Mouse (Mus musculus): ENCODE results near the gene Ccl20.
A peak's percentile ranks its signal among the peaks of the same experiment; 100 is the strongest.

Ccl20 gene

DNA sequence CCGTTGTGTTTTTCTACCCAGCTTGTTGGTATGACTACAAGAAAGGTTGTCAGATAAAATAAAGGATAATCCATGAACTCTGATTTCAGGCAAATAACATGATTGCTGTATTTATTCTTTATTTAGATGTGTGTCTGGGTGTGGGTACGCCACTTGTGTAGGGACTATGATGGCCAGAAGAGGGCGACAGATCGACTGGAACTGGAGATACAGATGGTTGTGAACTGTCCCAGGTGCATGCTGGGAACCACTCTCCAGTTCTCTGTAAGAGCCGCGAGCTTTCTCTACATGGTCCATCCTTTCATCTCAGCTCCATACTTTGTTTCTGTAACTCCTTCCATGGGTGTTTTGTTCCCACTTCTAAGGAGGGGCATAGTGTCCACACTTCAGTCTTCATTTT, 22.2 kb downstream of the Ccl20 start:
- DNase-seq (ENCODE audit: low read depth, low spot score), result no peak

DNA sequence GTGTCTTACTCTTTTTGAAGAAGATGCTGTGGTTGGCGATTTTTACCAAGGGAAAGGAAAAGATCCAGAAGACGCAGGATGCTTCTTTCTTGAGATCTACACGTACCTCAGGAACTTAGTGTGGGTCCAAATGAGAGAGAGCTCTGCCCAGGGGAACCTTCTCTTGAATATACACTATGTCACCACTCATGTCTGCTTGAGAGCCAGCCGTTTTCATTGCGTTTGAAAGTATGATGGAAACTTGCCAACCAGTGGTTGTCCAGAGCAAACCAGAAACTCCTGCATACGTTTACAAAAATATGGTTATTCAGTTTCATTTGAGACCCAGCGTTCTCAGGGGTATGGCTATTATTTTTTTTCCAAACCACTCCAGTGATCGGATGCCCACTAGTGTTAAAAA, 24.9 kb downstream of the Ccl20 start:
- DNase-seq (ENCODE audit: low read depth, low spot score), result no peak

DNA sequence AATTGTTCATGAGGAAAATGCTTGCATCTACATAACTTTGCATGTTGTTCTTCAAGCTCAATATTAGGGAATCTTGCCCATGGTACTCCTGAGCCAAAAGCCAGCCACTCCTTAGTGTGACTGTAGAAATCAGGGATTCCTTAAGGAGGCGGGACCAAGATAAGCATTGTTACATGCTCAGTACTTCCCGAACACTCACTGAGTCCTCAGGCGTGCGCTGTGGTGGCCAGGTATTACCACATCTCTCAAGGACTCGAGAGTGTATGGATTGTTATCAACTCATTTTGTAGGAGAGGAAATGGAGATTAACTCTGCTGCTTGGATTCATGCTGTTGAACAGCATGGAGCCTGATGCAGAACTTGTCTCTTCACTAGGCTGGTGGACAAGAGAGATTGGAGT, 25.5 kb downstream of the Ccl20 start:
- DNase-seq (ENCODE audit: low read depth, low spot score), result no peak

DNA sequence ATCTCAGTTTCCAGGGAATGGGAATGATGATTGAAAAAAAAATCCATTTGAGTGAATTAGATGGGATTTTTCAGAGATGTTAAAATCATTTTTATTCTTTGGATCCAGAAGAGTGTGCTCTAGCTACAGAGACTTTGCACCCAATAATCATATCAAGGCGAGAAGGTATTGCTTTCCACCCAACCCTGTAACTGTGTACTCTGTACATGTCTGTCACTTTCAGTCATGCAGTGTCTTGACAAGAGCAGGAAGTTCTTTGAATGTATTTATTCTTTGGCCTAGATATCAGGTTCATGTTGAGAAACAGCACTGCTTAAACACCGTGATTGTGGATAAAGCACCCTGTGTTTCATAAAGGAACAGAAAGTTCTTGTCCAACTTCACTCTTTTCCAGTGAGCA, 30.0 kb downstream of the Ccl20 start:
- no peak for DNase-seq (ENCODE audit: low read depth, low spot score)

DNA sequence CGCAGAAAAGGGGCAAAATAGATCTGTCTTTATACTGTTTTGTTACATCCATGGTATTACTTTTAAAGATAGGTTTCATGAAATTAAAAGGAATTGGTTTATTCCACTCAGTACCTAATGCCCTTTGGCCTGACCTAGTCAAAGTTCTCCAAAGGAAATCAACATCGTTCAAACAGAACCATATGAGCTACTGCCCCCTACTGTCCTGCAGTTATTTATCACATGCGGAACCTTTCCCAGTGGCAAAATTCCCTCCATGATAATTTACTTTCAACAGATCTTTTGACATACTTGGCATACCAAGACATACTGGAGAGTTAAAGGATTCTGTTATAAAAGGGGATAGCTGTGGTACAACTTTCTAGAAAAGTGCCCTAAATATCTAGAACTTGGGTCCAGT, 33.7 kb downstream of the Ccl20 start:
- DNase-seq (ENCODE audit: low read depth, low spot score), result no peak

DNA sequence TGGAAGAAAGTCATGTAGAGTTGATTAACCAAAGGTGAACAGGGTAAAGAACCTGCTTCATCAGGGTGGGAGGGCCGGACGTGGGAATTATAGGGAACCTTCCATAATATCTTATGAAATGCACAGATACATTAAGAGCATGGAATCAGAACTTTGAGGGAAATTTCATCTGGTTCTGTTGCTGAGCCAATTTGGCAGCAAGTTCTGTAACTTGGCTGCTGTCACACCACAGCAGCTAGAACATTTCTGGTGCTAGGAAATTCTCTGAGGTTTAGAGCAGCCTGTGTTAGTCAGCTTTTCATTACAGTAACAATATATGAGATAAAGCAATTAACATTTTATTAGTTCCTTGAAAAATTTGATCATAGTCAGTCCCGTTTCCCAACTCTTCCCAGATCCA, 36.4 kb downstream of the Ccl20 start:
- DNase-seq (ENCODE audit: low read depth, low spot score), result no peak

DNA sequence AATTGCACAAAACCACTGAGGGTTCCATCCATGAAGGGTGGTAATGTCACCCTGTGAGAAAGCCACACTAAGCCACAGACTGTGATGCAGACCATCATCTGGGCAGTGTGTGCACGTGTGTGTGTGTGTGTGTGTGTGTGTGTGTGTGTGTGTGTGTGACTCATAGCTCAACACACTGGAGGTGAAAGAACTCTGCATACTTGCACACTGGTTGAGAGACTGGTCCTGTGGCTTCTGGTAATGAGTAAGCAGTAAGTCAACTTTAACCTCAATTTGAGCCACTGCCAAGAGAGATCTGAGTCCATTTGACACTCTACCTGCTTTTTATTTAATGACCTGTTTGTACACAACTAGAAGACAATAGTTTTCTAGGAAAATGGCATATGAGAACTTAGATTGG, 40.3 kb downstream of the Ccl20 start:
- DNase-seq (ENCODE audit: low read depth, low spot score), result no peak

DNA sequence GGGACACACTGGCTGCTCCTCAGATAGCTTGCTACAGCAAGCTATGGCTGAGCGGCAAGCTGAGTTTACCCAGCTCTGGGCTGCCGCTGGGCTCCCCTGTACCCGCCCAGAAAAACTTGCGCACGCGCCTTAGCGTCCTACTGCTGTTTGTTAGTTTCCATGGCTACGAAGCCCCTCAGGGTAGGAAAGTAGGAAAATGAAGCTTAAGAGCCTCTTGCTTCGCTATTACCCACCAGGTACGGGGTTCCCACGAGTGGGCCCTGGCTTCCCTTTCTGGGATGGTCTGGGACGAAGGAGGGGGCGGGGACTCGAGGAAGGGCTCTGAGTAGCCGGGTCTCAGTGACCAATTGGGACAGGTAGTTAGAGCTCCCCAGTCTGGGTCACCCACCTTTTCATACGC, 43.0 kb downstream of the Ccl20 start, which contains the start of gene Daw1:
TSS of gene Daw1 (plus strand) at position 150 of the 400 bp plus-strand sequence.
- peak; percentile 79 for DNase-seq (ENCODE audit: low read depth, low spot score)

DNA sequence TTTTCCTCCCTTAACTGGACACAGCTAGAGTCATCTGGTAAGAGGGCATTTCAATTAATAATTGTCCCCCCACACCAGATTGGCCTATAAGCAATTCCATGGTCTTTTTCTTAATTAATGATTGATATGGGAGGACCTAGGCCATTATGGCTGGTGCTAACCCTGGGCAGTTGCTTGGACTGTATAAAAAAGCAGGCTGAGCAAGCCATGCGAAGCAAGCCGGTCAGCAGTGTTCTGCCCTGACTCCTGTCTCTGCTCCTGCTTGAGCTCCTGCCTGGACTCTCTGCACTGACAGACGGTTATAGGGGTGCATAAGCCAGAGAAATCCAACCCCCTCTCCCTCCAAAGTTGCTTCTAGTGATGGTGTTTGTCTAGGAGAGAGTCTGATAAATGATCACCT, 45.1 kb downstream of the Ccl20 start:
- no peak for DNase-seq (ENCODE audit: low read depth, low spot score)

DNA sequence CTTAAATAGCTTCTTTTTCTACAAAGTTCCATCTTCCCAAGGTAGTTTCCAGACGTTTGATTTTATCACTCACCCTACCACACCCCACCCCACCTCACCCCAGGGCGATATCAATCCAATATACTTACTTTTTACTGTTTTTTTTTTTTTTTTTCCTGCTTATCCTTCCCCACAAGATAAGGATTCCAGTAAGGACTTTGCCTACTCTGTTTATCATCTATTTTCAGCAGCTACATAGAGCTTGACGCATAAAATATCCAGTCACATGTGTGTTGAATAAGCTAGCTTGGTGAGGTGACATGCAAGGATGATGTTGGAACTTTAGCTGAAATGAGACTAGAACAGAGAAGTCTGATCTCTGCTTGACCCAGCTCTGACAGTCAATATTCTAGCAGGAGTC, 47.5 kb downstream of the Ccl20 start:
- no peak for DNase-seq (ENCODE audit: low read depth, low spot score)

All from brain, embryonic 18.5 days (tissue).